Mouse (Mus musculus) intestine, embryonic 15.5 days (tissue): ENCODE results near the gene Gm11559. TPM values are rescaled to one million over a fixed set of nuclear protein-coding genes. Genes with fewer than 3 reads are reported as not detected.
"Not testable (repeated sequence)": the region's sequence is repeated elsewhere in the genome, so short reads cannot be mapped to it uniquely, and the experiment has no call there.

Experiments used
- ATAC-seq: fragments of 200-750 bp; cut with Nextera tagmentation; 2 replicates; pipeline ENCODE4 v1.8.0; 2017; ENCODE audit warnings: moderate TSS enrichment, moderate library complexity
- H3K27ac ChIP-seq: fragments of 300-500 bp; sonication (generic); 2 replicates; pipeline ENCODE4 v1.5.1; 2015; ENCODE audit warnings: mild to moderate bottlenecking, inconsistent platforms
- H3K27me3 ChIP-seq: fragments of 300-500 bp; sonication (generic); replicated peaks from 2 replicates; pipeline ENCODE4 v1.6.1; 2015; ENCODE audit warnings: inconsistent platforms
- H3K36me3 ChIP-seq: fragments of 300-500 bp; sonication (generic); 2 replicates; pipeline ENCODE4 v1.6.1; 2015; ENCODE audit warnings: inconsistent platforms
- H3K4me1 ChIP-seq: fragments of 300-500 bp; sonication (generic); replicated peaks from 2 replicates; pipeline ENCODE4 v1.6.1; 2015; ENCODE audit warnings: inconsistent platforms
- H3K4me2 ChIP-seq: fragments of 300-500 bp; sonication (generic); replicated peaks from 2 replicates; pipeline ENCODE4 v1.6.1; 2015; ENCODE audit warnings: mild to moderate bottlenecking, inconsistent platforms
- H3K4me3 ChIP-seq: fragments of 300-500 bp; sonication (generic); replicated peaks from 2 replicates; pipeline ENCODE4 v1.5.1; 2015; ENCODE audit warnings: inconsistent platforms
- H3K9ac ChIP-seq: fragments of 300-500 bp; sonication (generic); 2 replicates; pipeline ENCODE4 v1.6.1; 2015; ENCODE audit warnings: inconsistent platforms
- H3K9me3 ChIP-seq: fragments of 300-500 bp; sonication (generic); 2 replicates; pipeline ENCODE4 v1.6.1; 2016; ENCODE audit warnings: inconsistent platforms
- WGBS: fragments of 180-500 bp; shearing (Covaris S2); methylation state at CpG from one replicate; pipeline ENCODE4 v1.1.7; 2015; 5-methylcytosine and 5-hydroxymethylcytosine counted together
- polyA plus RNA-seq: library from polyadenylated mRNA; unstranded; fragments of >200 nt; fragmentation: Nextera tagmentation; extraction: Ambion mirVana; gene quantifications from 2 replicates; pipeline ENCODE4 v1.2.1, GENCODE M21; 2015

Gm11559 gene
- not detected in 2 replicates for polyA plus RNA-seq

DNA sequence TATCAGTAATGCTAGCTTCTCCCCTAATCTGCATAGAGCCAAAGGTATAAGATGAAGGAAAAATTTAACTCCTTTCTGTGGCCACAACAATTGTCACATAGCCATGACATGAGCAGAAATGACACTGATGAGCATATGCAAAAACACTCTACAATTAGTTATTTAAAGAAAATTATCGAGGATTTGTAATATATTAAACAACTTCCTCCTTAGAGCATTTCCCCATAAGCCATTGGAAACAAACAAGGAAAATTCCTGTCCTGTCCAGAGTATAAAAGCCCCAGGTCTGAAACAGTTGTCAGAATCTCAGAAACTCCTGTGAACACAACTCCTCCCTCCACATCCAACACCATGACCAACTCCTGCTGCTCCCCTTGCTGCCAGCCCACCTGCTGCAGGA lies at the start of gene Gm11559:
Gene Gm11559, plus strand, starts transcription at position 301 of the 400 bp plus-strand sequence.
- not testable (repeated sequence) for H3K4me3 ChIP-seq, H3K36me3 ChIP-seq, H3K27ac ChIP-seq, H3K9me3 ChIP-seq, H3K4me2 ChIP-seq, H3K27me3 ChIP-seq, ATAC-seq, H3K4me1 ChIP-seq, H3K9ac ChIP-seq
- 52% methylated on average over 1 of the region's 1 CpGs for WGBS

DNA sequence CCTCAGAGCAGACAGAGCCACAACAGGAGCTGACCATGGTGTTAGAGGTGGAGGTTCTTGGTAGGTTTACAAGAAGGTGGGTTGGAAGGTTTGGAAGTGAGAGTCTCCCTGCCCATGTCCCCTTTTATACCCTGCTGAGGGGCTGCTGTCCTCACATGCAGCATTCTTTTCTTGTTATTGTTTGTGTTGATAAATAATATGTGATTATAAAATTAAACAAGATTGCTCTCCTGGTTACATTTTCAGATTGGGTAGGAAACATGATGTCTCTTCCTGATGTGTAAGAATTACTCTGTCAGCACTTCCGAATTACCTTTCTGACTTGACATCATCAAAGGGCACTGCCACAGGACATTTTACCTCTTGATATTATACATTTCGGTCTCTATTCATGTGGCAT lies 48.7 kb upstream of the Gm11559 start, which contains the start of gene Gm11564:
Gene Gm11564, minus strand, starts transcription at position 101 of the 400 bp plus-strand sequence.
- H3K9ac ChIP-seq, H3K4me2 ChIP-seq, H3K27me3 ChIP-seq, H3K27ac ChIP-seq, H3K4me1 ChIP-seq, H3K36me3 ChIP-seq, ATAC-seq, H3K4me3 ChIP-seq, H3K9me3 ChIP-seq: not testable (repeated sequence)
- WGBS = 87% methylated on average over 2 of the region's 2 CpGs

DNA sequence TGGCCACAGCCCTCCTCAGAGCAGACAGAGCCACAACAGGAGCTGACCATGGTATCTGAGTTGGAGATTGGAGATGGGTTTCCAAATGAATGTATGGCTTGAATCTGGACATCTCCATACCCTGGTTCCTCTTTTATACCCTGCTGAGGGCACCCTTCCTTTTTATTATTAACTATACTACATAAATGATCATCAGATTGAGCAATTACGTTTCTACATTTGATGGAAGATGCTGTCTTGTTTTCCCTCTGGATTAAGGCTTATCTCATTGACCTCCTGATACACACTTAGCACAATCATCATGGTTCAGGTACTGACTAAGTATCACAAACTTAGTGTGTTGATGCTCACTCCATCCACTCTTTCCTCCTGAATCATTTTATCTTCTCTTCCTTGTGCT lies 26.3 kb upstream of the Gm11559 start, which contains the start of gene 2300003K06Rik:
Gene 2300003K06Rik, minus strand, starts transcription at position 101 of the 400 bp plus-strand sequence.
- H3K36me3 ChIP-seq = no peaks in the 10 kb centered on the region
- H3K4me1 ChIP-seq = no peaks in the 10 kb centered on the region
- no peaks in the 10 kb centered on the region for H3K9me3 ChIP-seq
- no peak within 1 kb of the TSS for H3K9ac ChIP-seq
- no peak within 1 kb of the TSS for H3K27ac ChIP-seq
- no peak for ATAC-seq
- H3K4me2 ChIP-seq = no peak within 1 kb of the TSS
- no peaks in the 10 kb centered on the region for H3K27me3 ChIP-seq
- WGBS = 70% methylated on average over 1 of the region's 1 CpGs
- H3K4me3 ChIP-seq = no peak within 1 kb of the TSS

DNA sequence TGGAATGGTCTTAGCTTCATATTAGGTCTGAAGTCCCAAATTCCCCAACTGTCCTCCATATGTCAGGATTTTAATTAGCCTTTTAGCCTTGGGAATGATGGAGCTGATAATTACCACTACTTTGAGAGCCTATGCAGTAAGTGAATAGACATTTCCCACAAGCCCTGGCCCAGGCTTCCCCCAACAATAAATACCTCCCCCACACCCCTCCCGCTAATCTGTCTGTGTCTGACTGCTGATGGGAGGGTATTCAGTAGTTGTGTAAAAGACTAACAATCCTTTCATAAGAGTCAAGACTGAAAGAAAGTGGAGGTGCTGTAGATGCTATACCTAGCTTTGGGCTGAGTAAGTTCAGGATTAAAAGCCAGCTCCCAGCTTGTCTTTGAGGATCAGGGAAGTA lies 22.1 kb upstream of the Gm11559 start:
- Histone ChIP-seq H3K9me3 (no peaks in the 10 kb centered on the region), H3K36me3 (no peaks in the 10 kb centered on the region), H3K4me2 (no peak overlapping the region), H3K27me3 (no peaks in the 10 kb centered on the region), H3K9ac (no peak overlapping the region), H3K4me1 (no peaks in the 10 kb centered on the region), H3K27ac (no peak overlapping the region), H3K4me3 (no peak overlapping the region)
- ATAC-seq = no peak
- WGBS = 57% methylated on average over 1 of the region's 1 CpGs

DNA sequence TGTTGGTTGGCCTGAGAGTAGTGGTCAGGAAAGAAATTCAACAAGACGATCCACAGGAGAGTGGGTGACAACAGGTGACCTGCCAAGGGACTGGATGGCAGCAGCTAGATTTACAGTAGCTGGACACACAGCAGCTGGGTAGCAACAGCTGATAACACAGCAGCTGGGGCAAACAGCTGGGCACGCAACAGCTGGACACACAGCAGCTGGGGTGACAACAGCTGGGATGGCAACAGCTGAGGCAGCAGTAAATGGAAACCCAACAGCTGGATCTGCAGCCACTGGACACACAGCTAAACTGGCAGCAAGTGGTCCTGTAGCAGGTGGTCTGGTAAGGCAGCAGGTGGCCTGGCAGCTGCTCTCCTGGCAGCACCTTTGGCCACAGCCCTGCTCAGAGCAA lies 17.5 kb upstream of the Gm11559 start:
- Histone ChIP-seq H3K4me1 (no peaks in the 10 kb centered on the region), H3K36me3 (no peaks in the 10 kb centered on the region), H3K9me3 (no peaks in the 10 kb centered on the region), H3K27me3 (no peaks in the 10 kb centered on the region), H3K9ac (no peak overlapping the region), H3K4me2 (no peak overlapping the region), H3K27ac (no peak overlapping the region), H3K4me3 (no peak overlapping the region)
- 89% methylated on average over 2 of the region's 2 CpGs for WGBS
- ATAC-seq = no peak

DNA sequence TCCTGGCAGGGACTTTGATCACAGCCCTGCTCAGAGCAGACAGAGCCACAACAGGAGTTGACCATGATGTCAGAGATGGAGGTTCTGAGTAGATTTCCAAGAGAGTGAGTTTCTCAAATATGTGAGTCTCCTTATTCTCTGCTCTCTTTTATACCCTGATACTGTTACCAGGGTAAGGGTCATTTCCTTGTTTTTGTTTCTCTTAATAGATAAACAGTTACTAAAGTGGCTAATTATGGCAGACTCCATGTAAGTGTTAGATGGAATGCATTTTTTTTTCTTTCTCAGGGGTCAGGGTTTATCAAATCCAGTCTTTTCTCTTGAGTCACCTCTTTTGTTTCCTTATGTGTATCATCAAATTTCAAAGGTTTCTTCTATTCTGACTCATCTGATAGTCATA lies 12.8 kb upstream of the Gm11559 start, which contains the start of gene Krtap4-16:
Gene Krtap4-16, minus strand, starts transcription at position 101 of the 400 bp plus-strand sequence.
- no peak for ATAC-seq
- H3K27me3 ChIP-seq = no peaks in the 10 kb centered on the region
- H3K4me1 ChIP-seq = no peaks in the 10 kb centered on the region
- no peak within 1 kb of the TSS for H3K9ac ChIP-seq
- H3K36me3 ChIP-seq = no peaks in the 10 kb centered on the region
- no peaks in the 10 kb centered on the region for H3K9me3 ChIP-seq
- no peak within 1 kb of the TSS for H3K4me2 ChIP-seq
- no peak within 1 kb of the TSS for H3K4me3 ChIP-seq
- no peak within 1 kb of the TSS for H3K27ac ChIP-seq

DNA sequence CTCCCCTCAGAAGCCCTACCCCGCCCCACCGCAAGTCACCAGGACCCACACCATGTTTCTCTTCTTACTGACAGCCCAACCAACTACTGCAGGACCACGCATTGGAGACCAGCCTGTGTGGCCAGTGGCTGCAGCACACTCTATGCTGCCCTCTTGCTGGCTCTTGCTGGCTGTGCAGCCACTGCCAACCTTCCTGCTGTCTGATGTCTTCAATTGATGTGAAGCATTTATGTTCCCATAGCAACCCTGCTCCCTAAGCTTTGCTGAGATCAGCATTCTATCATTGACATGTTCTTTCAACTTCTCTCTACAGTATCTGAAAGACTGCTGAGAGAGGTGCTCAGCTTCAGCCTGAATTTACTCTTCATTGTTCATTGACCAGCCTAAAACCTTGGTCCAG lies 10.2 kb upstream of the Gm11559 start:
- Histone ChIP-seq H3K36me3 (no peaks in the 10 kb centered on the region), H3K9ac (no peak overlapping the region), H3K9me3 (no peaks in the 10 kb centered on the region), H3K4me1 (no peaks in the 10 kb centered on the region), H3K27me3 (no peaks in the 10 kb centered on the region), H3K4me3 (no peak overlapping the region), H3K4me2 (no peak overlapping the region), H3K27ac (no peak overlapping the region)
- ATAC-seq = no peak
- WGBS = 59% methylated on average over 3 of the region's 3 CpGs

DNA sequence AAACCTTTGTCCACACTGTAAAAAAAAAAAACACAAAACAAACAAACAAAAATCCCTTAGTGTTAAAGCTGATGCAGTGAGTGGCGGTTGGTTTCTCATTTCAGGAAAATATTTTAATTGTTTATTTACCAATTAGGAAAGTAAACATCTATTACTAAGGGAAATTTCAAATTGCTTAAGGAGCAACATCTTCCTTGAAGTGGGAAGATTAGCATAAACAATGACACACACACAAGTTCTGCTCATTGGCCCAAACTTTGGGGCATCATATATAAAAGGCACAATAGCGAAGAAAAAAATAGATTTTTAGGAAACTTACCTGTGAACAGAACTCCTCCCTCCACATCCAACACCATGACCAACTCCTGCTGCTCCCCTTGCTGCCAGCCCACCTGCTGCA lies 6.7 kb upstream of the Gm11559 start, which contains the start of gene Gm11568:
Gene Gm11568, plus strand, starts transcription at position 301 of the 400 bp plus-strand sequence.
- no peaks in the 10 kb centered on the region for H3K4me1 ChIP-seq
- H3K4me3 ChIP-seq = no peak within 1 kb of the TSS
- 78% methylated on average over 2 of the region's 2 CpGs for WGBS

DNA sequence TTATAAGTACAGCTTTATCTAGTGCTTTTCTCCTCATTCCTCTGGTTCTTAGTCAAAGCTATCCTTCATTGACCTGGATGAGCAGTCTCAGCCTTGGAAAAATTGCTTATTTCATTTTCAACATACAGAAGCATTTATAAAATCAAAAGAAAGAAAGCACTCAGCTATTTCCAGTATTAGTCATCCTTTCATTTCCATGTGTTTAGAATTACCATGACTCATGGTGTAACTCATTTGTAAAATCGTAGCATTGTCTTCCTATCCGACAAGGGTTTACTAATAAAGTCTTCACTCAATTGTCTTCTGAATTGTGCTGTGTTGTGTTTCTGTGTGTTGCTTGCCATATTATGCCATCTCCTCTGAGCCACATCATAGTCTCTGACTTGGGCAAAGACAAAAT lies 5.5 kb upstream of the Gm11559 start:
- Histone ChIP-seq H3K4me1 (no peaks in the 10 kb centered on the region), H3K36me3 (no peaks in the 10 kb centered on the region), H3K27me3 (no peaks in the 10 kb centered on the region), H3K27ac (no peak overlapping the region), H3K4me3 (no peak overlapping the region), H3K9ac (no peak overlapping the region), H3K9me3 (no peaks in the 10 kb centered on the region), H3K4me2 (no peak overlapping the region)
- ATAC-seq = no peak
- whole genome bisulfite sequencing = 75% methylated on average over 2 of the region's 2 CpGs

More for the DNA sequence above, 6.7 kb upstream of the Gm11559 start, which contains the start of gene Gm11568:
- no peak for ATAC-seq
- no peaks in the 10 kb centered on the region for H3K36me3 ChIP-seq
- no peak within 1 kb of the TSS for H3K4me2 ChIP-seq
- no peak within 1 kb of the TSS for H3K27ac ChIP-seq
- no peak within 1 kb of the TSS for H3K9ac ChIP-seq
- no peaks in the 10 kb centered on the region for H3K27me3 ChIP-seq
- H3K9me3 ChIP-seq = no peaks in the 10 kb centered on the region

DNA sequence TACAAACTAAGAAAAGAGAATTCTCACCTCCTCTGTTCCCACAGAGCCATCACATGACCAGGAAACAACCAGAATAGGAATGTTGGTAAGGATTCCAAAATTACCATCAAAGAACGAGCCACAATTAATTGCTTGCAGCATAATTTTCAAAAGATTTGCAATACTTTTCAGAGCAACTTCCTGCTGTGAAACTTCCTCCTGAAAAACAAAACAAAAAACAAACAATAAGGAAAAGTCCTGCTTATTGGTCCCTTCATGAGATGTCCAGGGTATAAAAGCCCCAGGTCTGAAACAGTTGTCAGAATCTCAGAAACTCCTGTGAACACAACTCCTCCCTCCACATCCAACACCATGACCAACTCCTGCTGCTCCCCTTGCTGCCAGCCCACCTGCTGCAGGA lies 8.8 kb downstream of the Gm11559 start, which contains the start of gene Krtap9-1:
Gene Krtap9-1, plus strand, starts transcription at position 301 of the 400 bp plus-strand sequence.
- WGBS = 88% methylated on average over 1 of the region's 1 CpGs
- H3K36me3 ChIP-seq, H3K9me3 ChIP-seq, H3K4me2 ChIP-seq, ATAC-seq, H3K9ac ChIP-seq, H3K4me1 ChIP-seq, H3K27me3 ChIP-seq, H3K4me3 ChIP-seq, H3K27ac ChIP-seq: not testable (repeated sequence)

DNA sequence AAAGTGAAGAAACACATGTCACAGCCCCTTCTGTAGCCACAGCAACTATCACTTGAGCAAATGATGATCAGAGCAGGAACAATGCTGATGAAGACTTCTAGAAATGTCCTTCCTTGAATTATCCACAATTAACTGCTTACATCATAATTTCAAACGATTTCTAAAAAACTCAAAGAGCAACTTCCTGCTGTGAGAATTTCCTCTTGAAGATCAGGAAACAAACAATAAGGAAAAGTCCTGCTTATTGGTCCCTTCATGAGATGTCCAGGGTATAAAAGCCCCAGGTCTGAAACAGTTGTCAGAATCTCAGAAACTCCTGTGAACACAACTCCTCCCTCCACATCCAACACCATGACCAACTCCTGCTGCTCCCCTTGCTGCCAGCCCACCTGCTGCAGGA lies 14.6 kb downstream of the Gm11559 start, which contains the start of gene Gm11567:
Gene Gm11567, plus strand, starts transcription at position 301 of the 400 bp plus-strand sequence.
- H3K4me1 ChIP-seq, H3K4me2 ChIP-seq, H3K36me3 ChIP-seq, ATAC-seq, H3K27me3 ChIP-seq, H3K9me3 ChIP-seq, H3K9ac ChIP-seq, H3K4me3 ChIP-seq, H3K27ac ChIP-seq: not testable (repeated sequence)
- 62% methylated on average over 1 of the region's 1 CpGs for WGBS

DNA sequence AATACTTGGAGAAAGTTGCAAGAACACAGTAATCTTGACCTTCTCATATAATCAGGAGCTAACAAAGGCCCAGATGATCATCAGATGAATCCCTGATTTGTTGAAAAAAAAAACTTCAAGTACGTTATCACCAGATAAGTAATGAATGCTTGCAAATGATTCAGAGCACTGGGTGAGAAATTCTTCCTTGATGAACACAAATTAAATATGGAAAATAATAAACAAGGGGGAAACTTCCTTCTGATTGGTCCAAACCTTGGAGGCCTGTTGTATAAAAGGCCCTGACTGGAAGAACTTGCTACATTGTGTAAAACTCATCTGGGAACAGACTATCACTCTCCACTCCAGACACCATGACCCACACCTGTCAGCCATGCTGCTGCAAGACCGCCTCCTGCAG lies 43.3 kb downstream of the Gm11559 start, which contains the start of gene Krtap31-1:
Gene Krtap31-1, plus strand, starts transcription at position 301 of the 400 bp plus-strand sequence.
- WGBS = 79% methylated on average over 2 of the region's 2 CpGs
- Histone ChIP-seq H3K4me3 (no peak within 1 kb of the TSS), H3K9ac (no peak within 1 kb of the TSS), H3K36me3 (no peaks in the 10 kb centered on the region), H3K9me3 (no peaks in the 10 kb centered on the region), H3K27ac (no peak within 1 kb of the TSS), H3K4me2 (no peak within 1 kb of the TSS), H3K4me1 (no peaks in the 10 kb centered on the region), H3K27me3 (no peaks in the 10 kb centered on the region)
- no peak for ATAC-seq

DNA sequence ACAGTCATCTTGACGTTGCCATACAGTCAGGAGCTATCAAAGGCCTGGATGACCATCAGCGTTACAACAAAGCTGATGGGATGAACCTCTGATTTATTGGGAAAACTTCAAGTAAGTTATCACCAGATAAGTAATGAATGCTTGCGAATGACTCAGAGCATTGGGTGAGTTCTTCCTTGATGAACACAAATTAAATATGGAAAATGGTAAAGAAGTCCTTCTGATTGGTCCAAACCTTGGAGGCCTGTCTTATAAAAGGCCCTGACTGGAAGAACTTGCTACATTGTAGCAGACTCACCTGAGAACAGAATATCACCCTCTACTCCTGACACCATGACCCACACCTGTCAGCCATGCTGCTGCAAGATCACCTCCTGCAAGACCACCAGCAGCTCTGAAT lies 50.2 kb downstream of the Gm11559 start, which contains the start of gene Gm11565:
Gene Gm11565, plus strand, starts transcription at position 301 of the 400 bp plus-strand sequence.
- Histone ChIP-seq H3K36me3 (no peaks in the 10 kb centered on the region), H3K4me1 (no peaks in the 10 kb centered on the region), H3K9ac (no peak within 1 kb of the TSS), H3K4me2 (no peak within 1 kb of the TSS), H3K4me3 (no peak within 1 kb of the TSS), H3K27ac (no peak within 1 kb of the TSS), H3K9me3 (no peaks in the 10 kb centered on the region), H3K27me3 (no peaks in the 10 kb centered on the region)
- WGBS = 86% methylated on average over 3 of the region's 3 CpGs
- no peak for ATAC-seq
